Mouse (Mus musculus) lung, postnatal 0 days (tissue): Measurements from ENCODE around the gene Cc2d2b. TPM values are rescaled to one million over a fixed set of nuclear protein-coding genes. Genes with fewer than 3 reads are reported as not detected.

Source experiments
- ATAC-seq: fragments of 200-750 bp; cut with Nextera tagmentation; 2 replicates; pipeline ENCODE4 v1.8.0; 2017; ENCODE audit warnings: moderate library complexity
- DNase-seq: peaks from one replicate; pipeline ENCODE4 v3.0.0-alpha.2; 2016; ENCODE audit warnings: low spot score
- H3K27ac ChIP-seq: fragments of 300-500 bp; sonication (generic); 2 replicates; pipeline ENCODE4 v1.5.1; 2014; ENCODE audit warnings: antibody characterized with exemption, mild to moderate bottlenecking, low read length, mixed read lengths
- H3K27me3 ChIP-seq: fragments of 300-500 bp; sonication (generic); replicated peaks from 2 replicates; pipeline ENCODE4 v1.6.1; 2014; ENCODE audit warnings: low read length, mixed read lengths; ENCODE audit not compliant: insufficient read depth
- H3K36me3 ChIP-seq: fragments of 300-500 bp; sonication (generic); 2 replicates; pipeline ENCODE4 v1.6.1; 2014; ENCODE audit warnings: low read length, mixed read lengths; ENCODE audit not compliant: insufficient read depth
- H3K4me1 ChIP-seq: fragments of 300-500 bp; sonication (generic); 2 replicates; pipeline ENCODE4 v1.6.1; 2014; ENCODE audit warnings: antibody characterized with exemption, low read depth, low read length, mixed read lengths; ENCODE audit not compliant: insufficient read depth
- H3K4me2 ChIP-seq: fragments of 300-500 bp; sonication (generic); replicated peaks from 2 replicates; pipeline ENCODE4 v1.6.1; 2014; ENCODE audit warnings: low read depth, mild to moderate bottlenecking, low read length, moderate library complexity, mixed read lengths
- H3K4me3 ChIP-seq: fragments of 300-500 bp; sonication (generic); 2 replicates; pipeline ENCODE4 v1.5.1; 2014; ENCODE audit warnings: low read depth, low read length
- H3K9ac ChIP-seq: fragments of 300-500 bp; sonication (generic); replicated peaks from 2 replicates; pipeline ENCODE4 v1.6.1; 2014; ENCODE audit warnings: low read depth, mild to moderate bottlenecking
- H3K9me3 ChIP-seq: fragments of 300-500 bp; sonication (generic); 2 replicates; pipeline ENCODE4 v1.6.1; 2016; ENCODE audit warnings: low read length, mixed read lengths
- CTCF ChIP-seq: IDR thresholded peaks from 2 replicates; pipeline ENCODE4 v1.5.1; 2016; ENCODE audit warnings: antibody characterized with exemption, mild to moderate bottlenecking
- EP300 ChIP-seq: IDR thresholded peaks from 2 replicates; pipeline ENCODE4 v1.6.1; 2016; ENCODE audit warnings: antibody characterized with exemption, mild to moderate bottlenecking, control low read depth
- WGBS: fragments of 180-500 bp; shearing (Covaris S2); extraction: QIAGEN DNeasy Blood & Tissue Kit; methylation state at CpG from one replicate; pipeline ENCODE4 v1.1.7; 2014; 5-methylcytosine and 5-hydroxymethylcytosine counted together
- polyA plus RNA-seq: library from polyadenylated mRNA; unstranded; fragments of >200 nt; fragmentation: Nextera tagmentation; extraction: Ambion mirVana; gene quantifications from 2 replicates; pipeline ENCODE4 v1.2.1, GENCODE M21; 2015

Gene Cc2d2b
- polyA plus RNA-seq, 1 experiment from 2014 or later, result 0.33 TPM

DNA sequence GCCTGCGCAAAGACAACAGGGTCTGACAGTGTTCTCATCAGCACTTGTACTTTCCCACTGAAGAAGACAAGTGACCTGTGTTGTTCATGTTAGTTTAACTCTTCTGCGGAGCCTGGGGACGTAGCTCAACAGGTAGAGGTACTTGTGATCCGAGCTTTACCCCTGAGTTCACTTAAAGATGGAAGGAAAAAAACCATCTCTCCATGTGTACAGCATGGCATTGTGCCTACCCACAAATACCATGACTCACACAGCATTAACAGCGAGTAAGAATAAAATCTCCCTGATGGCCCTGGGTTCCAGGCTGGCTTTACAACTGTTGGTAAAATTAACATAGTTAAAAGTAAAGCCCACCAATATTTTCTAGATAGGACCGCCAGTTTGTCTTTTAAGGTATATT, 85.9 kb downstream of the Cc2d2b start:
- 82% methylated on average over 6 of the region's 6 CpGs for WGBS
- H3K27ac ChIP-seq, result no peak overlapping the region
- no peaks in the 10 kb centered on the region for H3K9me3 ChIP-seq
- H3K27me3 ChIP-seq, result no peaks in the 10 kb centered on the region
- peak overlapping the region; percentile 8; the same call in 1 of the 2 replicates for H3K4me2 ChIP-seq
- no peak for ATAC-seq
- peaks cover 18% of the 10 kb centered on the region for H3K36me3 ChIP-seq
- no peak overlapping the region for H3K9ac ChIP-seq
- H3K4me1 ChIP-seq, result peaks cover 10% of the 10 kb centered on the region; the same call in 1 of the 2 replicates
- peak overlapping the region; percentile 0; the same call in 1 of the 2 replicates for H3K4me3 ChIP-seq
- DNase-seq, result no peak
- TF ChIP-seq CTCF (no peak), EP300 (no peak)

DNA sequence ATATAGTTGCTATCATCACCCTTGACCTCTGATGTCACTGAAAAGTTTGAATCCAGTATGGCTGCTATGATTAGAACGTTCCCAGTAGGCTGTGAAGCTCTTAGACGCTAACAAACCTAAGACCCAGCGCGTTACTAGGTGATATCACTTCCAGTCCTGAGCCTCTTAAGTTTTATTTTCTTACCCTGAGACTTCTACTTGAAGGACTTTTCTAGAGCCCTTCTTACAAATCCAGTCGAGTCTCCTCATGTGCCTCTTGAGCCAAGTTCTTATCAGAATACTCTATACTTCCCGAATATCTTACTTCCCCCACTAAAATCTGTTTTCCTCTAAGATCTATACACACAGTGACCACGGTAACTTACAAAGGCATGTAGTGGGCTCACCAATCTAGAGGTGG, 89.7 kb downstream of the Cc2d2b start:
- TF ChIP-seq CTCF, result no peak
- TF ChIP-seq EP300, result peak; percentile 91
- peak; percentile 90 for DNase-seq
- H3K4me3 ChIP-seq, result no peak overlapping the region
- ATAC-seq, result peak; percentile 89
- peaks cover 10% of the 10 kb centered on the region; the same call in 1 of the 2 replicates for H3K4me1 ChIP-seq
- no peak overlapping the region for H3K4me2 ChIP-seq
- H3K27me3 ChIP-seq, result no peaks in the 10 kb centered on the region
- WGBS, result 72% methylated on average over 7 of the region's 7 CpGs
- H3K36me3 ChIP-seq, result peaks cover 25% of the 10 kb centered on the region
- H3K9ac ChIP-seq, result no peak overlapping the region
- no peaks in the 10 kb centered on the region for H3K9me3 ChIP-seq
- H3K27ac ChIP-seq, result peak overlapping the region; percentile 35; the same call in 1 of the 2 replicates

DNA sequence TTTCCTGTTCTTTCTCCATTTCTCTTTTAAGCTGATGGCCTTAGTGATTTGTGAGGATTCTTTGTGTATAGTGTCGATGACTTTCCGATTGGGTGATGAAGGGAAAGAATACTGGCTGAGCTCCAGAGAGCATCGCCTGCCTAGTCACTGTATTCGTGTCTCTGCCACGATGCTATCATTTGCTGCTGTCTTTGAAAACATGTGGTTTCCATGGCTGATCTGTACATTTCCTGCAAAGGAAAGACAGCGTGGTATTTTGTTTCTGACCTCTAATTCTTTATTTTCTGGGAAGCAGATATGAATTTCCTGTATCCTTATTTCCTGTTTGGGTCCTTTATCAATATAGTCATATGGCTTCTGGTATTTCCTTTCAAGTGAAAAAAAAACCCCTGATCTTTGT, 91.8 kb downstream of the Cc2d2b start:
- H3K9me3 ChIP-seq, result no peaks in the 10 kb centered on the region
- H3K27ac ChIP-seq, result no peak overlapping the region
- H3K4me2 ChIP-seq, result no peak overlapping the region
- peaks cover 5% of the 10 kb centered on the region; the same call in 1 of the 2 replicates for H3K4me1 ChIP-seq
- H3K36me3 ChIP-seq, result peaks cover 31% of the 10 kb centered on the region
- ATAC-seq (no peak), DNase-seq (no peak)
- no peaks in the 10 kb centered on the region for H3K27me3 ChIP-seq
- 48% methylated on average over 6 of the region's 6 CpGs for WGBS
- H3K4me3 ChIP-seq, result no peak overlapping the region
- TF ChIP-seq EP300, result 0 out of 2 replicates have a peak, but pooled peaks have one; percentile 31
- no peak for TF ChIP-seq CTCF
- no peak overlapping the region for H3K9ac ChIP-seq

GRCm38 (mm10) chr19:40841083-40841482, 92.5 kb downstream of the Cc2d2b start:
- 53% methylated on average over 6 of the region's 6 CpGs for WGBS
- H3K36me3 ChIP-seq, result peaks cover 39% of the 10 kb centered on the region

GRCm38 (mm10) chr19:40841593-40841992, 93.0 kb downstream of the Cc2d2b start:
- Histone ChIP-seq H3K4me2 (no peak overlapping the region), H3K27me3 (no peaks in the 10 kb centered on the region), H3K9me3 (no peaks in the 10 kb centered on the region), H3K36me3 (peaks cover 42% of the 10 kb centered on the region), H3K4me3 (no peak overlapping the region), H3K9ac (no peak overlapping the region), H3K27ac (no peak overlapping the region), H3K4me1 (peaks cover 5% of the 10 kb centered on the region; the same call in 1 of the 2 replicates)
- no peak for DNase-seq
- WGBS, result 73% methylated on average over 13 of the region's 13 CpGs
- TF ChIP-seq CTCF (no peak), EP300 (no peak)
- no peak for ATAC-seq

More at GRCm38 (mm10) chr19:40841083-40841482, 92.5 kb downstream of the Cc2d2b start:
- Histone ChIP-seq H3K27ac (no peak overlapping the region), H3K4me3 (no peak overlapping the region), H3K9me3 (no peaks in the 10 kb centered on the region), H3K27me3 (no peaks in the 10 kb centered on the region), H3K9ac (no peak overlapping the region), H3K4me1 (peaks cover 5% of the 10 kb centered on the region; the same call in 1 of the 2 replicates), H3K4me2 (no peak overlapping the region)
- no peak for DNase-seq
- ATAC-seq, result no peak
- TF ChIP-seq CTCF (no peak), EP300 (no peak)

DNA sequence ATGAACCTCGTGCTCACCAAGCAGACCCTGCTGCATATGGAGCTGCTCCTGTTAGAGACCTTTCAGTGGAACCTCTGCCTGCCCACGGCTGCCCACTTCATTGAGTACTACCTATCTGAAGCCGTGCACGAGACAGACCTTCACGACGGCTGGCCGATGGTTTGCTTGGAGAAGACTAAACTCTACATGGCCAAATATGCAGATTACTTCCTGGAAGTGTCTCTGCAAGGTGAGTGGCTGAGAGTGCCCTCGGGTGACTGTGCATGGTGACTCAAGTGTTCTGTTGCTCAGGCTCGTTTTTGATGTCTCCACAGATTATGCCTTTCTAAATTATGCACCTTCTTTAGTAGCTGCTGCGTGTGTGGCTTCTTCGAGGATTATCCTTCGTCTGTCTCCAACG, 96.2 kb downstream of the Cc2d2b start:
- Histone ChIP-seq H3K4me1 (no peaks in the 10 kb centered on the region), H3K27me3 (no peaks in the 10 kb centered on the region), H3K27ac (no peak overlapping the region), H3K4me2 (no peak overlapping the region), H3K36me3 (peaks cover 29% of the 10 kb centered on the region), H3K9me3 (no peaks in the 10 kb centered on the region), H3K9ac (no peak overlapping the region), H3K4me3 (no peak overlapping the region)
- DNase-seq, result peak; percentile 40
- TF ChIP-seq CTCF, result no peak
- no peak for TF ChIP-seq EP300
- WGBS, result 79% methylated on average over 13 of the region's 13 CpGs
- peak; percentile 37; the same call in 1 of the 2 replicates for ATAC-seq
